Mouse (Mus musculus) kidney, embryonic 14.5 days (tissue): ENCODE results near the gene Kdm2b. TPM values are rescaled to one million over a fixed set of nuclear protein-coding genes. Genes with fewer than 3 reads are reported as not detected.

ENCODE experiments used
- ATAC-seq: fragments of 200-750 bp; cut with Nextera tagmentation; 2 replicates; pipeline ENCODE4 v1.8.0; 2017; ENCODE audit warnings: moderate number of reproducible peaks, mild to moderate bottlenecking, moderate TSS enrichment, moderate library complexity; ENCODE audit not compliant: low FRiP score, low TSS enrichment
- H3K27ac ChIP-seq: fragments of 300-500 bp; sonication (generic); 2 replicates; pipeline ENCODE4 v1.5.1; 2014; ENCODE audit warnings: low read depth, mild to moderate bottlenecking, low read length, moderate library complexity, mixed read lengths
- H3K27me3 ChIP-seq: fragments of 300-500 bp; sonication (generic); 2 replicates; pipeline ENCODE4 v1.6.1; 2014; ENCODE audit warnings: mild to moderate bottlenecking, low read length; ENCODE audit not compliant: control insufficient read depth, insufficient read depth
- H3K36me3 ChIP-seq: fragments of 300-500 bp; sonication (generic); 2 replicates; pipeline ENCODE4 v1.6.1; 2014; ENCODE audit warnings: low read length, mixed read lengths; ENCODE audit not compliant: control insufficient read depth, insufficient read depth
- H3K4me1 ChIP-seq: fragments of 300-500 bp; sonication (generic); 2 replicates; pipeline ENCODE4 v1.6.1; 2014; ENCODE audit warnings: low read length, mixed read lengths; ENCODE audit not compliant: control insufficient read depth, insufficient read depth
- H3K4me2 ChIP-seq: fragments of 300-500 bp; sonication (generic); replicated peaks from 2 replicates; pipeline ENCODE4 v1.6.1; 2014; ENCODE audit warnings: low read depth, mild to moderate bottlenecking, low read length
- H3K4me3 ChIP-seq: fragments of 300-500 bp; sonication (generic); 2 replicates; pipeline ENCODE4 v1.5.1; 2014; ENCODE audit warnings: mild to moderate bottlenecking, low read length
- H3K9ac ChIP-seq: fragments of 300-500 bp; sonication (generic); 2 replicates; pipeline ENCODE4 v1.6.1; 2014; ENCODE audit warnings: low read depth, mild to moderate bottlenecking, low read length, moderate library complexity
- H3K9me3 ChIP-seq: fragments of 300-500 bp; sonication (generic); 2 replicates; pipeline ENCODE4 v1.6.1; 2016; ENCODE audit warnings: low read length; ENCODE audit not compliant: control insufficient read depth
- WGBS: fragments of 180-500 bp; shearing (Covaris S2); extraction: QIAGEN DNeasy Blood & Tissue Kit; methylation state at CpG from one replicate; pipeline ENCODE4 v1.1.7; 2014; 5-methylcytosine and 5-hydroxymethylcytosine counted together
- polyA plus RNA-seq: library from polyadenylated mRNA; unstranded; fragments of >200 nt; fragmentation: Nextera tagmentation; extraction: Ambion mirVana; gene quantifications from 2 replicates; pipeline ENCODE4 v1.2.1, GENCODE M21; 2014

The Kdm2b gene
- polyA plus RNA-seq, 1 experiment from 2014 or later = 105 TPM

DNA sequence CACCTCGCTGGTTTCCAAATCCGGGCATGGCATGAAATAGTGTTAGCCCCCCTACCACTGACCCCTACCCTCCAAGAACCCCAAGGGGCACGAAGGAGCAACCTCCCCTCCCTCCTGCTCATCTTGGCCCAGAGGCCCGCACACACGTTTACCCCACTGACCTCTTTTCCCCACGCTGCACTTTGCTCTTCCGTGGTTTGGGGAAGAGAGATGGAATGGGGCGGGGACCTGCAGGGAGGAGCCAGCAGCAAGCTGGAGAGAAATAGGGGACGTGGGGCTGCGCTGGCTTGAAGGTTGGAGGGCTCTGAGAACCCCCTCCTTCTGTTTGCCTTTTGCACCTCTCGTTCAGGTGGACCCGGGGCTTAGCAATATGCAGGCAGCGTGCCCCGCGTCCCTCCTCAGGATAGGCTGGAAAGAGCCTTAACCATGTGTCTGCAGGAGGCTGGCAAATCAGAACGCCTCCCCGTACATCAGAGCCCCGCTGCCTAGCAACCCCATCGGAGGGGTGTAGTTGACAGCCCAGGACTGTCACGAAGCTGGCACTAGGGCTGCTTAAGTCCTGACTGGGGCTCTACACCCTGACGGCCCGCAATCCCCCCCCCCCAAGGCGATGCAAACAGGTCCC, 39.2 kb downstream of the Kdm2b start:
- peaks cover 25% of the 10 kb centered on the region for H3K4me1 ChIP-seq
- peaks cover 11% of the 10 kb centered on the region; the same call in 1 of the 2 replicates for H3K36me3 ChIP-seq
- peak overlapping the region; percentile 84 for H3K4me2 ChIP-seq
- H3K27ac ChIP-seq = no peak overlapping the region
- peak overlapping the region; percentile 41 for H3K4me3 ChIP-seq
- WGBS = 18% methylated on average over 23 of the region's 23 CpGs
- peak overlapping the region; percentile 53; the same call in 1 of the 2 replicates for H3K9ac ChIP-seq
- ATAC-seq = peak; percentile 66
- H3K27me3 ChIP-seq = peaks cover 16% of the 10 kb centered on the region
- no peaks in the 10 kb centered on the region for H3K9me3 ChIP-seq

- H3K4me1 ChIP-seq = peaks cover 25% of the 10 kb centered on the region
- 70% methylated on average over 8 of the region's 8 CpGs for WGBS
- peaks cover 16% of the 10 kb centered on the region for H3K27me3 ChIP-seq
- H3K4me3 ChIP-seq = no peak overlapping the region
- H3K4me2 ChIP-seq = no peak overlapping the region
- H3K9me3 ChIP-seq = no peaks in the 10 kb centered on the region
- H3K9ac ChIP-seq = no peak overlapping the region
- peaks cover 13% of the 10 kb centered on the region; the same call in 1 of the 2 replicates for H3K36me3 ChIP-seq
- no peak overlapping the region for H3K27ac ChIP-seq
- no peak for ATAC-seq
These were observed 40.5 kb downstream of the Kdm2b start for GRCm38 (mm10) chr5:122949101-122949500.

DNA sequence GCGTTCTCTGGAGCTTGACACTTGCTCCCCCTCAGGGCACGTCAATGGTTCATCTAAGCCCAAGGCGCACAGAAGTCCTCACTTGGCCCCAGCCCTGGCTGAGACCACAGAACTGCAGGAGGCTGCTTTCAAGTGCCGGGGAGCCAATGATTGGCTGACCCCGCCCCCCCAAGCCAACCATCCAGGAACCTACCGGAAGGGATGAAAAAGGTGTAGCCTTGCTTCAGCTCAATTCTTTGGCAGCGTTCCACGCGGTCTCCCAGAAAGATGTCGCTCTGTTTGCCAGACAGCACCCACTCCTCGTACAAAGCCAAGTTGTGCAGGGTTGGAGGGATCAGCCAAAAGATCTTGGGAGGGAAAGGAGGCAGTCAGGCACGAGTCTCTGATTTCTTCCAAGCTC, 42.1 kb downstream of the Kdm2b start:
- no peak for ATAC-seq
- no peak overlapping the region for H3K4me3 ChIP-seq
- peaks cover 9% of the 10 kb centered on the region for H3K27me3 ChIP-seq
- peaks cover 25% of the 10 kb centered on the region for H3K4me1 ChIP-seq
- peaks cover 22% of the 10 kb centered on the region for H3K36me3 ChIP-seq
- H3K4me2 ChIP-seq = no peak overlapping the region; the same call in 1 of the 2 replicates
- H3K27ac ChIP-seq = no peak overlapping the region
- H3K9me3 ChIP-seq = no peaks in the 10 kb centered on the region
- 77% methylated on average over 12 of the region's 12 CpGs for WGBS
- H3K9ac ChIP-seq = no peak overlapping the region

DNA sequence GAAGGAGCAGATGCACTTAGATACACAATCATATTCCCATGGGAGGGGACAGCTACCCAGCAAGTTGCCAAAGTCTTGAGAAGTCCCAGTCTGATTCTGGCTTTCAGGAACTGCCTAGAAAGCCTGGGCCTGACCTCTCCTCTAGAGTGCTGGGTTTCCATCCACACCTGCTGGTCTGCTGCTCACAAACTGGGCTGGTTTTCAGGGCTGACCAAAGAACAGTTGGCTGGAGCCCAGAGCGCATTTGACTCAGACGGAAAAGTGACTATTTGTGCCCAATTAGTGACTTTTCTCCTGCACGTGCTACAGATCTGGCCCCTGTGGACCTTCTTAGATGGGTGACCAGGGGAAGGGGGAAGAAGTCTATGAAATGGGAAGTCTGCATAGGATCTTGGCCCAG, 50.9 kb downstream of the Kdm2b start:
- Histone ChIP-seq H3K36me3 (peaks cover 8% of the 10 kb centered on the region), H3K4me1 (no peaks in the 10 kb centered on the region), H3K9ac (no peak overlapping the region), H3K27me3 (no peaks in the 10 kb centered on the region), H3K4me2 (no peak overlapping the region), H3K9me3 (no peaks in the 10 kb centered on the region), H3K27ac (no peak overlapping the region), H3K4me3 (no peak overlapping the region)
- no peak for ATAC-seq
- WGBS = 96% methylated on average over 3 of the region's 3 CpGs

GRCm38 (mm10) chr5:122937958-122938540, 51.6 kb downstream of the Kdm2b start:
- WGBS = 80% methylated on average over 4 of the region's 4 CpGs
- Histone ChIP-seq H3K36me3 (peaks cover 4% of the 10 kb centered on the region), H3K9ac (no peak overlapping the region), H3K4me3 (no peak overlapping the region), H3K4me1 (no peaks in the 10 kb centered on the region), H3K27me3 (no peaks in the 10 kb centered on the region), H3K4me2 (no peak overlapping the region), H3K27ac (no peak overlapping the region), H3K9me3 (no peaks in the 10 kb centered on the region)
- ATAC-seq = no peak

DNA sequence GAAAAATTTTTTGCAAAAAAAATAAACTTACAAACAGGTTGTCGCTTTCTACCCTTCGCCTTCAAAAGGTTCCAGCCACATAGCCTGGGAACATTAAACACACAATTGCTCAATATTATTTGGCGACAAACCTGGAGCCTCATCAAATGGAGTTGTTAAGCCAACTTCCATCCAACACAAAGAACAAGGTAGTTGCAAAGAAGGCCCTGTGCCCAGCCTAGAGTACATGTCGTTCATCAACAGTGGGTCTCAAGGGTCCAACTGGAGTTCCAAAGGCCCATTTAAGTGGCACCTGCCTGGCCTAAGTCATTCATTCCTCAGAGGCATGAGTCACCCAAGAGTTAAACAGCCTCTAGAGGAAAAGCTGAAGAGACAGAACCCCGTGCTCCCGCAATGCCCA, 52.6 kb downstream of the Kdm2b start:
- no peak overlapping the region for H3K27ac ChIP-seq
- no peak overlapping the region for H3K4me2 ChIP-seq
- no peak overlapping the region for H3K4me3 ChIP-seq
- 88% methylated on average over 6 of the region's 6 CpGs for WGBS
- H3K27me3 ChIP-seq = no peaks in the 10 kb centered on the region
- H3K9ac ChIP-seq = no peak overlapping the region
- peaks cover 9% of the 10 kb centered on the region for H3K36me3 ChIP-seq
- no peaks in the 10 kb centered on the region for H3K9me3 ChIP-seq
- ATAC-seq = no peak
- H3K4me1 ChIP-seq = no peaks in the 10 kb centered on the region

GRCm38 (mm10) chr5:122935810-122936209, 53.8 kb downstream of the Kdm2b start:
- Histone ChIP-seq H3K9me3 (no peaks in the 10 kb centered on the region), H3K36me3 (peaks cover 10% of the 10 kb centered on the region), H3K4me1 (no peaks in the 10 kb centered on the region), H3K27ac (no peak overlapping the region), H3K4me3 (no peak overlapping the region), H3K9ac (no peak overlapping the region), H3K4me2 (no peak overlapping the region), H3K27me3 (no peaks in the 10 kb centered on the region)
- 84% methylated on average over 4 of the region's 4 CpGs for WGBS
- no peak for ATAC-seq

- Histone ChIP-seq H3K27me3 (no peaks in the 10 kb centered on the region), H3K4me2 (no peak overlapping the region), H3K9me3 (no peaks in the 10 kb centered on the region), H3K4me1 (0 out of 2 replicates have a peak, but pooled peaks cover 8% of the 10 kb centered on the region), H3K27ac (no peak overlapping the region), H3K9ac (no peak overlapping the region), H3K4me3 (no peak overlapping the region), H3K36me3 (peaks cover 10% of the 10 kb centered on the region)
- WGBS = 84% methylated on average over 7 of the region's 7 CpGs
- no peak for ATAC-seq
These were observed 58.6 kb downstream of the Kdm2b start for GRCm38 (mm10) chr5:122930991-122931390.

GRCm38 (mm10) chr5:122928293-122928692, 61.3 kb downstream of the Kdm2b start:
- 73% methylated on average over 3 of the region's 3 CpGs for WGBS
- Histone ChIP-seq H3K27me3 (no peaks in the 10 kb centered on the region), H3K27ac (no peak overlapping the region), H3K9ac (no peak overlapping the region), H3K9me3 (no peaks in the 10 kb centered on the region), H3K4me2 (no peak overlapping the region), H3K4me3 (no peak overlapping the region), H3K4me1 (0 out of 2 replicates have a peak, but pooled peaks cover 10% of the 10 kb centered on the region), H3K36me3 (peaks cover 10% of the 10 kb centered on the region)
- no peak for ATAC-seq
